Mouse (Mus musculus): ENCODE data around the gene Cited1. TPM values are rescaled to one million over a fixed set of nuclear protein-coding genes. Genes with fewer than 3 reads are reported as not detected.

Cited1 gene
- polyA plus RNA-seq (2014; fragmentation: Nextera tagmentation; extraction: Ambion mirVana) = 118 and 122 TPM in 2 replicates

DNA sequence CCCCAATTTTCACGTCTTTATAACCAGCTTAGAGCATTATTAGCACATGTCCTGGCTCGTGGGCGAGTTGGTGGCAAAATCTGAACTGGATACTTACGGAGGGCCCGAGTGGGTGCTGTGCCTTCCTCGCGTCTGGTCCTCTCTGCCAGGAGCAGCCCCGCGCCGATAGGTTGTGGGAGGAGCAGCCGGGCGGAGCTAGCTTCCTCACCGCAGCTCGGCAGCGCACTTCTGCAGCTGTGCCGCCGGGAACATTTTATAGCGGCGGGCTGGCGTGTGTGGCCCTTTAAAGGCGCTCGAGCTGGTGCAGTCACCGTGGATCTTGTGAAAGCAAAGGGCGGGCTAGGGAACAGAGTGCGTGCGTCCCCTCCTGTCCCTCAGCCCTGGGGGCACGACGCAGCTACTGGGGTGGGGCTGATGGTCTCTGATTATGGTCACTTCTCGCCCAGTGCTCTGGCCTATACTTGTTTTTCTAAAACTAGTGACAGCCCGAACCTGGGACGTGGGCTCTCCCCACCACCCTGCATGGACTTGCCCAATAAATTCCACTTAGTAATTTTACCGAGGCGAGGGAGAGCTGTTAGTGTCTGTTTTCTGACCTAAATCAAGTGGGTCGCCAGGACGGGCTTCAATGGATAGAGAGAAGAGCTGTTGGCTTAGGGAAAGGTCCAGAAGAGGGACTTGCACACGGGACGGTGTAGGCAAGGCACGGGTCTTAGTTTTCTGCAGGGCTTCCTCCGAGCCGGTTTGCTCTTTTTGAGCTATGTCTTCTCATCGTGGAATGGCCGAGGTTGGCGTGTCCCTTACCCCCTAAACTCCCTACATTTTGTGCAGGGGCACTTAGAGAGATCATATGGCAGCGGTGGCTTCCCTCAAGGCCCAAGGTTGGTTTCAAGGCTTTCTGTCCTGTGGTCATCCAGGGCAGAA is at the start of gene Cited1:
Cited1 (minus strand) TSS at position 245 of the 924 bp plus-strand sequence.
- Histone ChIP-seq H3K27me3 (replicated peaks; ENCODE audit: control insufficient read depth, insufficient read depth, low read length) (peaks cover 68% of the 10 kb centered on the region), H3K4me1 (replicated peaks; ENCODE audit: control insufficient read depth, insufficient read depth, low read length) (no peaks in the 10 kb centered on the region), H3K4me2 (peak within 1 kb of the TSS; percentile 80), H3K4me3 (ENCODE audit: low read depth, low read length) (peak within 1 kb of the TSS; percentile 57), H3K9me3 (ENCODE audit: control insufficient read depth, low read length) (no peaks in the 10 kb centered on the region), H3K36me3 (ENCODE audit: control insufficient read depth, insufficient read depth, low read length) (no peaks in the 10 kb centered on the region), H3K27ac (ENCODE audit: low read depth, low read length) (no peak within 1 kb of the TSS; the same call in 1 of the 2 replicates), H3K9ac (ENCODE audit: low read depth, low read length) (peak within 1 kb of the TSS; percentile 43)
- WGBS = 12% methylated on average over 44 of the region's 44 CpGs
- ATAC-seq (replicated peaks; ENCODE audit: low FRiP score) = peak; percentile 77
- peak; percentile 54 for DNase-seq (ENCODE audit: low spot score)

DNA sequence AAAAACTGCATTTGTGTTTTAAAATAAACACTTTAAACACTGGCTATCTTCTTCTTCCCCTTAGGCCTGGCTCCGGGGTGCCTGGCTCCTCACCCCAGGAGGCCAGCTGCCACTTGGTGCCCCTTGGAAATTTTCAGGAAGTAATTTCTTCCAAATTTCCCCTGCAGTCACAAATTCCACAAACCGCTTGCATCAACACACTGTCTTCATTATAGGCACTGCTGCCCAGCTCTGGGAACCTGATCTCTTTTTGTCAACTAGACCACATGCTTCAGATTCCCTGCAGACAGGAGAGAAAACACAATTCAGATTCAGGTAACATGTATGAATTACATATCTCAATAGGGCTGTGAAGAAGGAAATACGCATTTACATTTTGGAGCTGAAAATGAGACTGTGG is 32.9 kb upstream of the Cited1 start:
- Histone ChIP-seq H3K9me3 (ENCODE audit: control insufficient read depth, low read length) (no peaks in the 10 kb centered on the region), H3K27me3 (replicated peaks; ENCODE audit: control insufficient read depth, insufficient read depth, low read length) (peaks cover 5% of the 10 kb centered on the region), H3K36me3 (ENCODE audit: control insufficient read depth, insufficient read depth, low read length) (no peaks in the 10 kb centered on the region), H3K4me2 (no peak overlapping the region), H3K4me1 (replicated peaks; ENCODE audit: control insufficient read depth, insufficient read depth, low read length) (no peaks in the 10 kb centered on the region), H3K27ac (ENCODE audit: low read depth, low read length) (no peak overlapping the region), H3K4me3 (ENCODE audit: low read depth, low read length) (no peak overlapping the region), H3K9ac (ENCODE audit: low read depth, low read length) (no peak overlapping the region)
- ATAC-seq (replicated peaks; ENCODE audit: low FRiP score) = no peak
- no peak for DNase-seq (ENCODE audit: low spot score)
- 80% methylated on average over 3 of the region's 3 CpGs for WGBS

DNA sequence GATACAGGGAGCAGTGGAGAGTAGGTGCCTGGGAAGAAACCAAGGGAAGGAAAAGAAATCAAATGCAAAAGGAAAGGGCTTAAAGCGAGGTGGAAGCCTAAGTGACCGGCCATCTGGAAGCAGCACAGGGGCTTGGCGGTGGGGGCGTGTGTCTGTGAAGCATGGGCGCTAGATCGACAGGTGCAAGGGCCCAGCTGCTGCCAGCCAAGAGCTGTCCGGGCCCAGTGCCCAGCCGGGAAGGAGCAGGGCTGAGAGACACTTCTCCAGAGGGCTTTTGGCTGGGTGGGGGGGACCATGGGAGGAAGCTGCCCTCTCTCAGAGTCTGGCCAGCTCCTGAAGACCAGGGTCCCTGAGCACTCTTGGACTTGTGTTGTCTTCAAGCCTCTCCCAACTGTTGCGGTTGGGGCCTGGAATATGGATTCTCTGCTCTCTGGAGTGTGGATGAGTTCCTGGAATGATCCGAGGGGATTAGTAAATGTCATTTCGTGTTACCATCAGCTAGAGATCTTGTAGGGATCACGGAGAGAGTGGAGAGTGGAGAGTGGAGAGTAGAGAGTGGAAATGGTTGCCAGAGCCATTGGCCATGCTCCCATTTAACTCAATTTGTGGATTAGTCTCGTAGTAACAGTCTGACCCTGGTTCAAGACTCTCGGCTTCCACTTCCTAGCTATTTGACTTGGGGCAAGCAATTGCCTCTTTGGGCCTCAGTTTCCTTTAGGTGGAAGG is 10.8 kb upstream of the Cited1 start:
- no peaks in the 10 kb centered on the region for H3K4me1 ChIP-seq (replicated peaks; ENCODE audit: control insufficient read depth, insufficient read depth, low read length)
- H3K4me2 ChIP-seq = no peak overlapping the region
- H3K27ac ChIP-seq (ENCODE audit: low read depth, low read length) = no peak overlapping the region
- H3K4me3 ChIP-seq (ENCODE audit: low read depth, low read length) = no peak overlapping the region
- DNase-seq (ENCODE audit: low spot score) (no peak), ATAC-seq (replicated peaks; ENCODE audit: low FRiP score) (no peak)
- no peaks in the 10 kb centered on the region for H3K9me3 ChIP-seq (ENCODE audit: control insufficient read depth, low read length)
- no peak overlapping the region for H3K9ac ChIP-seq (ENCODE audit: low read depth, low read length)
- peaks cover 12% of the 10 kb centered on the region for H3K27me3 ChIP-seq (replicated peaks; ENCODE audit: control insufficient read depth, insufficient read depth, low read length)
- no peaks in the 10 kb centered on the region for H3K36me3 ChIP-seq (ENCODE audit: control insufficient read depth, insufficient read depth, low read length)
- WGBS = 85% methylated on average over 14 of the region's 14 CpGs

DNA sequence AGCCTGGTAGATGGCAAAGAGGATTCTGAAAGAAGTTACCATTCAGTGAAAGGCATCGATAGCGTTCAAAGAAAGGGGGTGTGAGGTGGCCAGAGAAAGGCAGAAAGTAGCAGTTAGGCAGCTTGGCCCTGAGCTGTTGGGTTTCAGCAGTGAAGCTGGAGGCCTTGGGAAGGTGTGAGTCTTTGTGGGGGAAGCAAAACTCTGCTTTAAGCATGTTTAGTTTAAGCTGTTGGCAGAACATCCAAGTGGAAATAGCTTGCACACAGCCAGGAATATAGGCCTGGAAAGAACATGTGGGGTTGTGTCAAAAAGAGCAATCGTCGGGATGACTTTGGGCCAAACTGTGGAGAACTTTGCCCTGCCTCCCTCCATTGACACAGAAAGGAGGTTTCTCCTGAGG is 7.8 kb upstream of the Cited1 start:
- peaks cover 9% of the 10 kb centered on the region for H3K27me3 ChIP-seq (replicated peaks; ENCODE audit: control insufficient read depth, insufficient read depth, low read length)
- ATAC-seq (replicated peaks; ENCODE audit: low FRiP score) = no peak
- 79% methylated on average over 4 of the region's 4 CpGs for WGBS

DNA sequence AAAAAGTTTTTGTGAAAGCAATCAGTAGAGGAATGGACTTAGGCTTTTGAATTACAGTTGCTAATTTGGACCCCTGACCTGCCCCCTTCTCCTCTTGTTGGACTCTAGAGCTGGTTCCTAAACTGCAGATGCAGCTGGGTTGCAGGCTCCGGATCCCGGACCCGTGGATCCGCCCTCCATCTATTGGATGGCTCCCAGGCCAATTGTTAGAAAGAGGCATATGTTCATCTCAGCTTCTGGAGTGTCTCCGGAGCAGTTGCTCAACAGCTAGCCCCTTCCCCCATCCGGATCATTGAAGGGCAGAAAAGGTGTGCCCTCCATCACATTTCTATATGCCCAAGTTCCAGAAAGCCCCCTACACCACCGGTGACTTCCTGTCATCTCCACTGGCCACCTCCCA is 1.9 kb upstream of the Cited1 start:
- Histone ChIP-seq H3K27me3 (replicated peaks; ENCODE audit: control insufficient read depth, insufficient read depth, low read length) (peaks cover 56% of the 10 kb centered on the region), H3K36me3 (ENCODE audit: control insufficient read depth, insufficient read depth, low read length) (no peaks in the 10 kb centered on the region), H3K9me3 (ENCODE audit: control insufficient read depth, low read length) (no peaks in the 10 kb centered on the region), H3K4me2 (peak overlapping the region; percentile 25; the same call in 1 of the 2 replicates), H3K9ac (ENCODE audit: low read depth, low read length) (no peak overlapping the region), H3K27ac (ENCODE audit: low read depth, low read length) (no peak overlapping the region), H3K4me3 (ENCODE audit: low read depth, low read length) (no peak overlapping the region; the same call in 1 of the 2 replicates), H3K4me1 (replicated peaks; ENCODE audit: control insufficient read depth, insufficient read depth, low read length) (no peaks in the 10 kb centered on the region)
- ATAC-seq (replicated peaks; ENCODE audit: low FRiP score) = no peak
- DNase-seq (ENCODE audit: low spot score) = no peak
- 21% methylated on average over 7 of the region's 7 CpGs for WGBS

More for the DNA sequence above, 7.8 kb upstream of the Cited1 start:
- Histone ChIP-seq H3K4me3 (ENCODE audit: low read depth, low read length) (no peak overlapping the region), H3K4me1 (replicated peaks; ENCODE audit: control insufficient read depth, insufficient read depth, low read length) (no peaks in the 10 kb centered on the region), H3K4me2 (no peak overlapping the region), H3K36me3 (ENCODE audit: control insufficient read depth, insufficient read depth, low read length) (no peaks in the 10 kb centered on the region), H3K9me3 (ENCODE audit: control insufficient read depth, low read length) (no peaks in the 10 kb centered on the region), H3K9ac (ENCODE audit: low read depth, low read length) (no peak overlapping the region), H3K27ac (ENCODE audit: low read depth, low read length) (no peak overlapping the region)
- DNase-seq (ENCODE audit: low spot score) = no peak

DNA sequence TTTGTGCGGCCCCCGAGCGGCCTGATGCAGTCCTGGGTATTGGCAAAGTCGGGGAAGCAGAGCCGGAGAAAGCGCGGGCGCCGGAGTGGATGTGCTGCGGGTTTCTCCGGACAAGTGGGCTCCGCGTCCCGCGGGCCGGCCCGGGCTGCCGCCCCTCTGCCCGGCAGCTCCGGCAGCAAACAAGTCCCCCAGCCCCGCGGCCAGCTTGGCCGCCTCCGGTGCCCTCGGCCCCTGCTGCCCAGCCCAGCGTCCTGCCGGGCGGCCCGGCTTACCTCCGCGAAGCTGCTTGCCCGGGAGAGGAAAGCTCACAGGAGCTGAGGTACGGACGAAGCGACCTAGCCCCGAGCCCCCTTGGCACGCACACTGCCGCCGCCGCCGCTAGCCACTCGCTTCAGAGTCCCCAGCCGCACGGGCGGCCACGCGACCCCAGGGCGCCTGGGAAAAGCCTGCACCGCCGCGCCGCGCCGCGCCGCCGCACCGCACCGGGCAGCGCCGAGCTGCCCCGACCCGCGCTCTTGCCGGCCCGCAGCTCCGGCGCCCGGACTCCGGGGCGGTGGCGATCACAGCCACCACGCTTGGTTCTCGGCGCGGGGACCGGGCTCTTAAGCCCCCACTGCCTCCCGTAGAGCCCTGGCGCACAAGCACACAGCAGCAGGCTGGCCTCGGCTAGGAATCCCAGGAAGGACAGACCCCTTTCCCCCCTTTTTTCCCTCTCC is 602 bp downstream of the Cited1 start:
- peak overlapping the region; percentile 43 for H3K9ac ChIP-seq (ENCODE audit: low read depth, low read length)

DNA sequence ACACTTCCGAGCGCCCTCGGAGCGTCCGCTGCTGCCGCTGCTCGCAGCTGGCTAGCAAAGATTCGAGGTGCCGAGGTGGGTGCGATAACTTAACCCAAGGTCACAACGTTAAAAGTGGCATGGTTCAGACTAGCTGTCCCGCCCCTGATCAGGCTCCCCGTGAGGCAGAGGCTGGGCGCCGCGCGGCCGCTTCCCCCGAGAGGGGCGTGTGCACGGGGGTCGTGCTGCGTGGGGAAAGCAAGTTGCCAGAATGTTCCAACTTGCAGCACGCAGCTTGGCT is 1.1 kb downstream of the Cited1 start:
- WGBS = 9% methylated on average over 24 of the region's 24 CpGs
- DNase-seq (ENCODE audit: low spot score) (no peak), ATAC-seq (replicated peaks; ENCODE audit: low FRiP score) (0 out of 2 replicates have a peak, but pooled peaks have one; percentile 38)

More for the DNA sequence above, 602 bp downstream of the Cited1 start:
- Histone ChIP-seq H3K27ac (ENCODE audit: low read depth, low read length) (no peak overlapping the region; the same call in 1 of the 2 replicates), H3K4me3 (ENCODE audit: low read depth, low read length) (peak overlapping the region; percentile 57), H3K27me3 (replicated peaks; ENCODE audit: control insufficient read depth, insufficient read depth, low read length) (peaks cover 74% of the 10 kb centered on the region), H3K36me3 (ENCODE audit: control insufficient read depth, insufficient read depth, low read length) (no peaks in the 10 kb centered on the region), H3K9me3 (ENCODE audit: control insufficient read depth, low read length) (no peaks in the 10 kb centered on the region), H3K4me2 (peak overlapping the region; percentile 80), H3K4me1 (replicated peaks; ENCODE audit: control insufficient read depth, insufficient read depth, low read length) (no peaks in the 10 kb centered on the region)
- 14% methylated on average over 66 of the region's 80 CpGs for WGBS
- DNase-seq (ENCODE audit: low spot score) (peak; percentile 48), ATAC-seq (replicated peaks; ENCODE audit: low FRiP score) (peak; percentile 13; the same call in 1 of the 2 replicates)

DNA sequence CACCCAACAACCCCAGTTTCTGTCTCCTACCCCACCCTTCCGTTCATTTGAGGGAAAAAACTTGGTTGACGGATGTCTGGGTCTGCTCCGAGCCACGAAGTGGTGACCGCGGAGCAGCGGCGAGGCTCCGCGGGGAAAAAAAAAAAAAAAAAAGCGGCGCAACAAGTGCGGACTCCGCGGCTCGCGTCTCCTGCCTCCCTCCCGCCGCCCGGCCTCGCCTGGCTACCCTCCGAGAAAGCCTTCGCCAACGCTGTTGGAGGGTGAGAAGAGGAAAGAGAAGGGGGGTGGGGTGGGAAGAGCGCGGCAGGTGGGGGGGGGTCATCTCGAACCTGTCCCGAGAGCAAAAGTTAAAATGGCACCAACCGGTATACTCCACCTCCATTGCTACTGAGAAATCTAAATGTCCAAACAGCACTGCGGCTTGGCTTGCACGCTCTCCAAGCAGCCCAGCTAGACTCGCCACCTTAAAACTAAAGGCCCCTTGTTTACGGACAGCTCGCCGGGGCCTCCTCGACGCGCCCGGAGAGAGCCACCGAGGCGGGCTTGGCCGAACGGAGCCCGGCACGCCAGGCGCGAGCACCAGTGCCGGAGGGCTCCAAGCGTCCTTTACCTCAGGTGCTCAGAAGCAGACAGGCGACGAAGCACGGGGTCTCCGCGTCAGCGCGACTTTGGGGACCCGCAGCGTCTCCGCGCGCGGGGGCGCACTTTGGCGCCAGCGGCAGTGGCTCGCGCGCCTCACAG is 1.7 kb downstream of the Cited1 start:
- Histone ChIP-seq H3K9ac (ENCODE audit: low read depth, low read length) (no peak overlapping the region; the same call in 1 of the 2 replicates), H3K27ac (ENCODE audit: low read depth, low read length) (no peak overlapping the region)

More for the DNA sequence above, 1.1 kb downstream of the Cited1 start:
- Histone ChIP-seq H3K27ac (ENCODE audit: low read depth, low read length) (no peak overlapping the region; the same call in 1 of the 2 replicates), H3K4me1 (replicated peaks; ENCODE audit: control insufficient read depth, insufficient read depth, low read length) (no peaks in the 10 kb centered on the region), H3K4me2 (peak overlapping the region; percentile 80), H3K9ac (ENCODE audit: low read depth, low read length) (peak overlapping the region; percentile 43), H3K36me3 (ENCODE audit: control insufficient read depth, insufficient read depth, low read length) (no peaks in the 10 kb centered on the region), H3K4me3 (ENCODE audit: low read depth, low read length) (peak overlapping the region; percentile 57), H3K9me3 (ENCODE audit: control insufficient read depth, low read length) (no peaks in the 10 kb centered on the region), H3K27me3 (replicated peaks; ENCODE audit: control insufficient read depth, insufficient read depth, low read length) (peaks cover 74% of the 10 kb centered on the region)

More for the DNA sequence above, 1.7 kb downstream of the Cited1 start:
- Histone ChIP-seq H3K4me3 (ENCODE audit: low read depth, low read length) (peak overlapping the region; percentile 57), H3K4me2 (peak overlapping the region; percentile 80), H3K9me3 (ENCODE audit: control insufficient read depth, low read length) (no peaks in the 10 kb centered on the region), H3K4me1 (replicated peaks; ENCODE audit: control insufficient read depth, insufficient read depth, low read length) (no peaks in the 10 kb centered on the region), H3K36me3 (ENCODE audit: control insufficient read depth, insufficient read depth, low read length) (no peaks in the 10 kb centered on the region), H3K27me3 (replicated peaks; ENCODE audit: control insufficient read depth, insufficient read depth, low read length) (peaks cover 74% of the 10 kb centered on the region)
- 0 out of 2 replicates have a peak, but pooled peaks have one; percentile 10 for ATAC-seq (replicated peaks; ENCODE audit: low FRiP score)
- no peak for DNase-seq (ENCODE audit: low spot score)
- 13% methylated on average over 55 of the region's 68 CpGs for WGBS
